Mouse (Mus musculus): ENCODE data around the gene Dbndd2.

Gene Dbndd2

DNA sequence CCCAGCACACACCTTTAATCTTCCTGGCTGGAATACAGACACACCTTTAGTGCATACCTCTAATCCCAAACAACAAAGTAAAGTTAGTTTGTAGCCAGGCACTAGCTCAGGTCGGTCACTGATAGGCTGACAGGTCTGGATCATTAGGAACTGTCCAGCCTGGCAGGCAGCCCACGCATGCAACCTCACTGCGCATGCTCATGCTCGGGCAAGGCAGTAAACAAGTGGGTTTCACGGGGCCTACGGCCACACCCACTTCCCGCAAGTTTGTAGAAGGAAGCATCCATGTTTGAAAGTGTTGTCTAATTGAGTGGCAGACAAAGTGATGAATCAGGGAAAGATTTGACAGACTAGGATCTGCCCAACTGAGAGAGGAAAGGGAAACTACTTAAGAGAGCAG lies 56.7 kb downstream of the Dbndd2 start:
- DNase-seq = no peak
